Comparison of ENCODE assay signal across 8 mouse cellular contexts in the genomic region with DNA sequence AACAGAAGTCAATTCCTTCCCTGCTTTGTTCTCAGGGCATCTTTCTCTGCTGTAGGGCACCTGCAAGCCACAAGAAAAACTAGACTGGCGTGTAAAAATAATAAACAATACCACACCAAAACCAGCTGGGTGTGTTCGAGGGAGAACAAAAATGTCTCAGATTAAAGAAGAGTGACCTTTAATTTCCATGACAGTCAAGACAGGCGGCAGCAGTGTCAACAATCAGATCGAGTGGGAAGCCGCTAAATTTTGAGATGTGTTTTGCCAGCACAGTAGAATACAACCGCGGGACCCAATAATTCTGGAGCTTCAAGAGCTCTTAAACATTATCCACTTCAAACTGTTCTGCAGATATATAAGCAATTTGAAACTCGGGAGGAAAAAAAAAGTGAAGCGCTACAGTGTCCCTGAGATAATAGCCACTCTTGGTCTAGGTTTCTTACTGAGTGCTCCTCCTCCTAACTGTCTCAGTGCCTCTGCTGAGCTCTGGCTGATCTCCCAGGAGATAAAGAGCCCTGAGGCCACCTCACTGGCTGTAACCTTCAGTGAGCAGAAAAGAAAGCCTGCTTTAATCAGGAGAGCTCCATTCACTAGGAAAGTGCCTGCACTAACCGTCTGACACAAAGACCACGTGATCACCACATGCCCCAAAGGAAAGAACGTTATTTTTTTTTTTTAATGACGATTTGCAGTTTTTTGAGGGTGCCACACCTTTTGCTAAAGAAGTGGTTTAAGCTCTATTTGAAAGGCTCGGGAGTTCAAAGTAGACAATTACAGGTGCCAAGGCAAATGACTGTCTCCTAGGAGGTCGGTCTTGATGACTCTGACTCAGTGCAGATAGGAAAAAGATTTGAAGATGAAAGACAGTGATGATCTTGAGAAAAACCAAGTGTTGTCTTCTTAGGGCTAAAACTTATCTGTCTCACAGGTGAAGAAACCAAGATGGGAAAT.
DNase-seq lines count a peak whose midpoint lies in the region; ATAC-seq and TF ChIP-seq lines count a peak whose summit lies in the region.

No protein-coding gene starts in this region.

- H3K36me3 ChIP-seq in thymus, adult 2 months (ENCODE audit: control insufficient read depth, insufficient read depth, low read length) = peaks cover 100% of the 10 kb centered on the region
- no peaks in the 10 kb centered on the region for H3K36me3 ChIP-seq in forebrain, embryonic 14.5 days (ENCODE audit: control insufficient read depth, insufficient read depth, low read length)
- H3K36me3 ChIP-seq in liver, embryonic 16.5 days (ENCODE audit: control insufficient read depth, insufficient read depth) = no peaks in the 10 kb centered on the region

- no peaks in the 10 kb centered on the region for H3K27me3 ChIP-seq in cerebellum, adult 2 months (ENCODE audit: control insufficient read depth, insufficient read depth, low read length)
- H3K27me3 ChIP-seq in thymus, adult 2 months (ENCODE audit: control insufficient read depth, insufficient read depth, low read length) = no peaks in the 10 kb centered on the region
- H3K27me3 ChIP-seq in forebrain, embryonic 14.5 days (replicated peaks; ENCODE audit: control insufficient read depth, insufficient read depth, low read length) = no peaks in the 10 kb centered on the region
- H3K27me3 ChIP-seq in liver, embryonic 16.5 days (ENCODE audit: control insufficient read depth, insufficient read depth, low read depth, low read length) = no peaks in the 10 kb centered on the region

- DNase-seq in cerebellum, adult 2 months = peak; percentile 42 to 66
- DNase-seq in cerebellum, adult 8-10 months = no peak
- peak; percentile 20 for DNase-seq in thymus, adult 2 months
- no peak for DNase-seq in thymus, adult 18-20 months
- DNase-seq in forebrain, embryonic 14.5 days (ENCODE audit: low spot score) = peak; percentile 66
- DNase-seq in thymus, postnatal 4 days = peak; percentile 38
- DNase-seq in gastrocnemius, adult 8-10 months (ENCODE audit: low spot score in 2 of 2) = no peak

- ATAC-seq in forebrain, embryonic 14.5 days = peak; percentile 70
- peak; percentile 87 for ATAC-seq in liver, embryonic 16.5 days (ENCODE audit: low read depth)

- no peak overlapping the region for H3K27ac ChIP-seq in cerebellum, adult 2 months (ENCODE audit: insufficient read depth, low read length)
- no peak overlapping the region for H3K27ac ChIP-seq in thymus, adult 2 months (ENCODE audit: control insufficient read depth, insufficient read depth, low read length)
- H3K27ac ChIP-seq in forebrain, embryonic 14.5 days (ENCODE audit: low read depth, low read length) = no peak overlapping the region
- H3K27ac ChIP-seq in liver, embryonic 16.5 days (ENCODE audit: low read length) = no peak overlapping the region

- no peak overlapping the region for H3K9ac ChIP-seq in forebrain, embryonic 14.5 days (ENCODE audit: low read length)
- no peak overlapping the region for H3K9ac ChIP-seq in liver, embryonic 16.5 days (ENCODE audit: low read depth, low read length)

- no peak for TF ChIP-seq CTCF in cerebellum, adult 2 months (IDR thresholded peaks at IDR 0.05; ENCODE audit: borderline replicate concordance, insufficient read depth, low read depth, low read length)
- no peak for TF ChIP-seq CTCF in thymus, adult 2 months (IDR thresholded peaks at IDR 0.05; ENCODE audit: borderline replicate concordance, control insufficient read depth, extremely low read depth, insufficient read depth, low read length, poor library complexity)

- H3K4me1 ChIP-seq in cerebellum, adult 2 months (ENCODE audit: control insufficient read depth, insufficient read depth, low read length) = peaks cover 13% of the 10 kb centered on the region; the same call in 1 of the 2 replicates
- peaks cover 9% of the 10 kb centered on the region; the same call in 1 of the 2 replicates for H3K4me1 ChIP-seq in thymus, adult 2 months (replicated peaks; ENCODE audit: control insufficient read depth, insufficient read depth, low read length)
- H3K4me1 ChIP-seq in forebrain, embryonic 14.5 days (ENCODE audit: control insufficient read depth, insufficient read depth, low read length) = peaks cover 8% of the 10 kb centered on the region
- peaks cover 24% of the 10 kb centered on the region for H3K4me1 ChIP-seq in liver, embryonic 16.5 days (ENCODE audit: control insufficient read depth, low read depth, low read length)

- peak overlapping the region; percentile 31; the same call in 1 of the 2 replicates for H3K4me2 ChIP-seq in forebrain, embryonic 14.5 days (ENCODE audit: low read length)
- peak overlapping the region; percentile 22 for H3K4me2 ChIP-seq in liver, embryonic 16.5 days (ENCODE audit: low read depth, low read length)

- 13% methylated on average over 15 of the region's 15 CpGs for WGBS in cerebellum, adult 2 months
- WGBS in thymus, adult 2 months = 22% methylated on average over 15 of the region's 15 CpGs
- WGBS in forebrain, embryonic 14.5 days = 24% methylated on average over 15 of the region's 15 CpGs
- 12% methylated on average over 15 of the region's 15 CpGs for WGBS in liver, embryonic 16.5 days (ENCODE audit: insufficient replicate concordance)

- H3K9me3 ChIP-seq in forebrain, embryonic 14.5 days (replicated peaks; ENCODE audit: control insufficient read depth, low read length) = no peaks in the 10 kb centered on the region
- no peaks in the 10 kb centered on the region for H3K9me3 ChIP-seq in liver, embryonic 16.5 days (replicated peaks; ENCODE audit: control insufficient read depth, low read length)

- H3K4me3 ChIP-seq in cerebellum, adult 2 months (replicated peaks; ENCODE audit: insufficient read depth, low read depth, low read length) = no peak overlapping the region
- no peak overlapping the region for H3K4me3 ChIP-seq in thymus, adult 2 months (ENCODE audit: control insufficient read depth, insufficient read depth, low read length)
- no peak overlapping the region for H3K4me3 ChIP-seq in forebrain, embryonic 14.5 days (ENCODE audit: low read depth, low read length)
- peak overlapping the region; percentile 27 for H3K4me3 ChIP-seq in liver, embryonic 16.5 days (ENCODE audit: low read depth, low read length)

- TF ChIP-seq POLR2A in cerebellum, adult 2 months (IDR thresholded peaks at IDR 0.05; ENCODE audit: borderline replicate concordance, insufficient read depth, low read length) = no peak
- TF ChIP-seq POLR2A in thymus, adult 2 months (IDR thresholded peaks at IDR 0.05; ENCODE audit: control insufficient read depth, extremely low read depth, insufficient read depth, low read length, poor library complexity) = no peak

Comparison
In these comparisons a context has a peak if more than half of its experiments do, and no peak if none do; other contexts are left out.
1. DNase-seq: peak in cerebellum, adult 2 months (2 of 2), thymus, adult 2 months (single experiment), forebrain, embryonic 14.5 days (single experiment) and thymus, postnatal 4 days (single experiment); none in cerebellum, adult 8-10 months (single experiment), thymus, adult 18-20 months (0 of 2) and gastrocnemius, adult 8-10 months (0 of 2).